Mouse (Mus musculus) lung, postnatal 4 days (tissue): ENCODE measurements around the gene Gm20481.
A peak's percentile ranks its signal among the peaks of the same experiment; 100 is the strongest.
"Not testable (repeated sequence)": the region's sequence is repeated elsewhere in the genome, so short reads cannot be mapped to it uniquely, and the experiment has no call there.

Experiments
- DNase-seq, 2 experiments: peaks; one replicate each; pipeline ENCODE4 v3.0.0; 2021

The Gm20481 gene

GRCm38 (mm10) chr17:34975581-34976492 lies 6.1 kb downstream of the Gm20481 start:
- DNase-seq: no peak

DNA sequence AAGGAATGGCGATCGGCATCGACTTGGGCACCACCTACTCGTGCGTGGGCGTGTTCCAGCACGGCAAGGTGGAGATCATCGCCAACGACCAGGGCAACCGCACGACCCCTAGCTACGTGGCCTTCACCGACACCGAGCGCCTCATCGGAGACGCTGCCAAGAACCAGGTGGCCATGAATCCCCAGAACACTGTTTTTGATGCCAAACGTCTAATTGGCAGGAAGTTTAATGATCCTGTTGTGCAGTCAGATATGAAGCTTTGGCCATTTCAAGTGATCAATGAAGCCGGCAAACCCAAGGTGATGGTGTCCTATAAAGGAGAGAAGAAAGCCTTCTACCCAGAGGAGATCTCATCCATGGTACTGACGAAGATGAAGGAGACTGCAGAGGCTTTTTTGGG lies 7.3 kb downstream of the Gm20481 start:
- DNase-seq: no peak

DNA sequence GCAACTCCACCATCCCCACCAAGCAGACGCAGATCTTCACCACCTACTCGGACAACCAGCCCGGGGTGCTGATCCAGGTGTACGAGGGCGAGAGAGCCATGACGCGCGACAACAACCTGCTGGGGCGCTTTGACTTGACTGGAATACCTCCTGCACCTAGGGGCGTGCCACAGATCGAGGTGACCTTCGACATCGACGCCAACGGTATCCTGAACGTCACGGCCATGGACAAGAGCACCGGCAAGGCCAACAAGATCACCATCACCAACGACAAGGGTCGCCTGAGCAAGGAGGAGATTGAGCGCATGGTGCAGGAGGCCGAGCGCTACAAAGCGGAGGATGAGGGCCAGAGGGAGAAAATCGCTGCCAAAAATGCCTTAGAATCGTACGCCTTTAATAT lies 8.5 kb downstream of the Gm20481 start:
- DNase-seq: no peak

DNA sequence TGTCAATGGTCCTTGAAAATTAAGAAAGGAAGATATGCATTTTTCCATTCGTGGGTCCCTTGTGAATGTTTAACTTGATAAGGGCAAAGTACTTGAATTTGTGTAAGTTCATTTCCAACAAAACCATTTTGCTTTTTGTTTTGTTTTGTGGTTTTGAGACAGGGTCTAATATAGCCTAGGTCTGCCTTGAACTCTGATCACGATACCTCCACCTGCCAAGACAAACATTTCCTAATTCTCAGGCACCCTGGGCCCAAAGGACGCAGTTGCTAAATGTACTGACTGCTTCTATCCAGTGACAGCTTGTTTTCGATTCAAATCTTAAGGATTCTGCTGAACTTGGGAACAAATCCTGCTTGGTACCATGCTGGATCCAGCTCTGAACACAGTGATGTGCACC lies 9.9 kb downstream of the Gm20481 start:
- no peak for DNase-seq

GRCm38 (mm10) chr17:34980655-34981054 lies 10.9 kb downstream of the Gm20481 start:
- DNase-seq: peak in 1 of 2 experiments; percentile 57

GRCm38 (mm10) chr17:34981690-34982180 lies 12.0 kb downstream of the Gm20481 start, which contains the start of gene Lsm2:
TSS of gene Lsm2 (plus strand) at chr17:34981862.
- DNase-seq: peak; percentile 93 to 95

- DNase-seq: no peak
Observed at GRCm38 (mm10) chr17:34982328-34982727, 12.6 kb downstream of the Gm20481 start.

DNA sequence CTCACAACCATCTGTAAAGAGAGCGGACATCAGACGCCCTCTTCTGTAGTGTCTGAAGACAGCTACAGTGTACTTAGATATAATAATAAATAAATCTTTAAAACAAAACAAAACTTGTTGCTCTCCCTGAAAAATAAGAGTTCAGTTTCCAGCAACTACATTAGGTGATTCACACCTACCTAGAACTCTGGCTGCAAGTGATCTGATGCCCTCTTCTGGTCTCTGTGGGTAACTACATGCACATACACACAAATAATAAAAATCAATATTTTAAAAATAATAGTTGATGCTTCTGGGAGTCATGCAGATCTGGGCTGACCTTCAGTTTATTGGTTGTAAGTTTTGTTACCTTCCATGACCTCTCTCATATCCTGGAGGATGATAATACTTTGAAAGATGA lies 14.5 kb downstream of the Gm20481 start:
- DNase-seq: no peak

DNA sequence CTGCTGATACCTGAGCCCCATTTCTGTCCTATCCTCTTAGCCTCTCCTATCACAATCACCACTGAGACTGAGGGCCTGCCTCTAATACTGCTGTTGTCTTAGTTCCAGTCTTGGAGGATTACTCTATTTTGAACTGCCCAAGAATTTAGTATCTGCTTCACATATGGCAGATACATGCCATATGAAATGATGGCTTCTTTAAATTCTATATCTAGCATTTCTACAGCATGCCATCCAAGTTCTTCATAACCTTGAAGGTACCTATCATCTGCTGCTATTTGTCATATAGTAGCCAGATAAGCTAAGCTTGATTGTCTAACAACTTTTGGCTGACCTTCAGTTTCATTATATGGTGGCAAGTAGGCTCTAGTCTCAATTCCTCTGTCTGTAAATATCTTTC lies 25.0 kb downstream of the Gm20481 start:
- DNase-seq: no peak

DNA sequence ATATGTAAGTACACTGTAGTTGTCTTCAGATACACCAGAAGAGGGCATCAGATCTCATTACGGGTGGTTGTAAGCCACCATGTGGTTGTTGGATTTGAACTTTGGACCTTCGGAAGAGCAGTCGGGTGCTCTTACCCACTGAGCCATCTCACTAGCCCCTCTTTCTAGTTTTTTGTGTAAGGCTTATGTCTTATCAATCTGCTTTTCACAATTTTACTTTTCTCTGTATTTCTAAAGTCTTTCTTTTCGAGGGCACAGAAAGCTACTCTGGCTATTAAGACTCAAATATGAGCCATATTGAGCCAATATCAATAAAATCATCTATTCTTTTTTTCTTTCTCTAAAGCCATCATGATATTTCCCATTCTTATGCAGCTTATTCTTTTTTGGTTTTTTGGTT lies 25.5 kb downstream of the Gm20481 start:
- not testable (repeated sequence) for DNase-seq

DNA sequence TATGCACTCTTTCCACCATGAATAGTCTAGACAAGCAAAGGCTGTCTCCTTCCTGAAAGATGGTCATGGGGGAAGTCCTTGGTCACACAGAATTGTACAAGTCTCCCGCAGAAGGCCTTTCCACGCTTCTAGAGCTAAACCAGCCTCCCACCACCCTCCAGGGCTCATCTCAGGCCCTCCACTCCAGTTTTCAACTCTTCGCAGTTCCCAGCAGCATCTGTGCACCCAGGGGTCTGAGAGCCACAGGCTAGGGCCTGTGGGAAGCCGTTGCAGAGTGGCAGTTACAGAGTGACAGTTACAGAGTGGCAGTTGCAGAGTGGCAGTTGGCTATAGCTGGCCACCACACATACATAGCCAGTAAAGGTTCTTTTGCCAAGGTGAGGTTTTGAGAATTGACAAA lies 26.2 kb downstream of the Gm20481 start:
- not testable (repeated sequence) for DNase-seq

- no peak for DNase-seq
Observed at GRCm38 (mm10) chr17:34996411-34997141, 26.9 kb downstream of the Gm20481 start.

DNA sequence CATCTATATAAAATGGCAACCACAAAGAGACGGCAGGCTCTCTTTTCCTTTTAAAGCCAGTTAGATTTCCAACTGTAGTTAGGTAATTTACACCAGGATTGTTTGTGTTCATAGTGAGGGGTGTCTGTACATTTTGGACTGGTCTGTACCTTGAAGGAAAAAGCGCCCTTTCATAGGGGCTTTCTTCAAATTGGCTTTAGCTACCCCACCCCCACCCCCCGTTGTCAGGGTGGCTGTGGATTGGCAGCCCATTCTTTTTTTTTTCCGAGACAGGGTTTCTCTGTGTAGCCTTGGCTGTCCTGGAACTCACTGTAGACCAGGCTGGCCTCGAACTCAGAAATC lies 27.4 kb downstream of the Gm20481 start:
- DNase-seq: no peak

DNA sequence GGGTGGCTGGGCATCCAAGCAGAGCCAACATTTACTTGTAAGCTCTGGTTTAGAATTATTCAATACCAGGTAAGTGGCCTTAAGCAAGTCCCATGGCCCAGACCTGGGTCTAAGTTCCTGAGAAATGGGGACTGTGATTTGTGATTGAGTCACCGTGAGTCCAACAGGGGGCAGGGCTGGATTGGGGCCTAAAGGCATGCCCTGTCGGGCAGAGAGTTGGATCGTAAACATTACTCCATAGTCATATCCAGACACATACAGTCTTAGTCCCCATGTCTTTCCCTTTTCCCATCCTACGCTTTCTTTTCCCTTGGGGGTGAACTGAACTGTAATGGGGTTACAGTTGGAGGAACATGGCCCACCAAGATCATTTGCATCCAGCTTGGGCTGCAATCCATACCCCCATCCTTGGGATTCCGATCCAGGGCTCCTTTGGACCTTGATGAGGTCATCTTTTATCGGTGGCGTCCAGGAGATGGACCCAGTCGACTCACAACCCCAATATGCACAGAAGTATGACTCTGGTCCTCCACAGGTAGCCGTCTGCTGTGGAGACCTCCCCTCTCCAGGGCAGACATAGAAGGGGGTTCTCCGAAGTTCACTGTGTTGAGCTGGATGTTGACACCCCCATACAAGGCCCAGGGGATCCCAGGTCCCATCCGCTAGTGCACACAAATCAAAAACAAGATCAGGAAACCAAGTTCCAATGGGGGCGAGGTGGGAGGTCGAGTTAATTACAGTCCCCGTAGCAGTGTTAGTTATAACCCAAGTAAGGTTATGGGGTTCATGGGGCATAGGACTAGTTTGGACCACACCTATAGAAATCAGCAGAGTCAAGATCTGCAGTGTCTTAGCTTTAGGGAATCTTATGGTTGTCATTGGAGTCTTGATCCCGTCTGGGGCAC lies 29.1 kb downstream of the Gm20481 start:
- DNase-seq: no peak

- not testable (repeated sequence) for DNase-seq
Observed at GRCm38 (mm10) chr17:34999871-35000716, 30.4 kb downstream of the Gm20481 start.

GRCm38 (mm10) chr17:35000717-35001451 lies 31.2 kb downstream of the Gm20481 start, which contains the start of gene Vars:
TSS of gene Vars (plus strand) at chr17:35000987.
- peak; percentile 91 to 94 for DNase-seq

- DNase-seq: peak in 1 of 2 experiments; percentile 40
Observed at GRCm38 (mm10) chr17:35001452-35002152, 31.9 kb downstream of the Gm20481 start.

- DNase-seq: no peak
Observed at GRCm38 (mm10) chr17:35002153-35002865, 32.6 kb downstream of the Gm20481 start.

- no peak for DNase-seq
Observed at GRCm38 (mm10) chr17:35003022-35003838, 33.5 kb downstream of the Gm20481 start.
